Mouse (Mus musculus) limb, embryonic 12.5 days (tissue): Measurements from ENCODE around the gene Mrc1. TPM values are rescaled to one million over a fixed set of nuclear protein-coding genes. Genes with fewer than 3 reads are reported as not detected.
"Not testable (repeated sequence)": the region's sequence is repeated elsewhere in the genome, so short reads cannot be mapped to it uniquely, and the experiment has no call there.

Experiments
- ATAC-seq: fragments of 200-750 bp; cut with Nextera tagmentation; 2 replicates; pipeline ENCODE4 v1.8.0; 2017; ENCODE audit warnings: low read depth, moderate TSS enrichment; ENCODE audit not compliant: insufficient number of reproducible peaks, insufficient read depth, low FRiP score, low TSS enrichment
- H3K27ac ChIP-seq: fragments of 300-500 bp; sonication (generic); 2 replicates; pipeline ENCODE4 v1.5.1; 2016; ENCODE audit warnings: mild to moderate bottlenecking, moderate library complexity
- H3K27me3 ChIP-seq: fragments of 300-500 bp; sonication (generic); 2 replicates; pipeline ENCODE4 v1.6.1; 2016; ENCODE audit warnings: mild to moderate bottlenecking, moderate library complexity
- H3K36me3 ChIP-seq: fragments of 300-500 bp; sonication (generic); 2 replicates; pipeline ENCODE4 v1.6.1; 2016; ENCODE audit warnings: mild to moderate bottlenecking, moderate library complexity
- H3K4me1 ChIP-seq: fragments of 300-500 bp; sonication (generic); replicated peaks from 2 replicates; pipeline ENCODE4 v1.6.1; 2016
- H3K4me2 ChIP-seq: fragments of 300-500 bp; sonication (generic); 2 replicates; pipeline ENCODE4 v1.6.1; 2016; ENCODE audit warnings: mild to moderate bottlenecking, moderate library complexity
- H3K4me3 ChIP-seq: fragments of 300-500 bp; sonication (generic); replicated peaks from 2 replicates; pipeline ENCODE4 v1.5.1; 2016; ENCODE audit warnings: mild to moderate bottlenecking
- H3K9ac ChIP-seq: fragments of 300-500 bp; sonication (generic); replicated peaks from 2 replicates; pipeline ENCODE4 v1.6.1; 2016; ENCODE audit warnings: mild to moderate bottlenecking, moderate library complexity
- H3K9me3 ChIP-seq: fragments of 300-500 bp; sonication (generic); 2 replicates; pipeline ENCODE4 v1.6.1; 2016; ENCODE audit warnings: mild to moderate bottlenecking, moderate library complexity
- WGBS: fragments of 180-500 bp; shearing (Covaris S2); methylation state at CpG from one replicate; pipeline ENCODE4 v1.1.7; 2016; 5-methylcytosine and 5-hydroxymethylcytosine counted together
- polyA plus RNA-seq: library from polyadenylated mRNA; unstranded; fragments of >200 nt; fragmentation: Nextera tagmentation; extraction: Ambion mirVana; gene quantifications from 2 replicates; pipeline ENCODE4 v1.2.1, GENCODE M21; 2016

Gene Mrc1
- 2.5 and 3.4 TPM in 2 replicates for polyA plus RNA-seq

DNA sequence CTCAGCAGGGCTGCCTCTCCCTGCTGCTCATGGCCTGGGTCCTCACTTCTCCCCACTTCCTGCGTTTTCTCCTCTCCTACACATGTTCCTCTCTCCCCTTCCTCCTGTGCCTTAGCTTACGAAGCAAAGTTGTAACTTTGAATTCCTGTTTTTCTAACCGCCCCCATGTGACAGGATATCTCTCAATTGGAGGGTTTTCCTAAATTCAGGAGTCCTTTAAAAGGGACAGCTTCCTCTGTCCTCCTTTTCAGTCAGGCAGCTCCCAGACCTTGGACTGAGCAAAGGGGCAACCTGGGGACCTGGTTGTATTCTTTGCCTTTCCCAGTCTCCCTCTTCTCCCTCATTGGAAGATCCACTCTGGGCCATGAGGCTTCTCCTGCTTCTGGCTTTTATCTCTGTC, at the start of gene Mrc1:
Gene Mrc1 (plus strand): TSS at position 244 of the 400 bp plus-strand sequence.
- Histone ChIP-seq H3K27ac (no peak within 1 kb of the TSS), H3K9me3 (no peaks in the 10 kb centered on the region), H3K4me1 (no peaks in the 10 kb centered on the region), H3K36me3 (no peaks in the 10 kb centered on the region), H3K4me3 (no peak within 1 kb of the TSS), H3K4me2 (no peak within 1 kb of the TSS), H3K27me3 (no peaks in the 10 kb centered on the region), H3K9ac (no peak within 1 kb of the TSS)
- WGBS = 54% methylated on average over 3 of the region's 3 CpGs
- no peak for ATAC-seq

GRCm38 (mm10) chr2:14184375-14184774, 44.8 kb upstream of the Mrc1 start:
- H3K27ac ChIP-seq = no peak overlapping the region
- H3K4me1 ChIP-seq = no peaks in the 10 kb centered on the region
- H3K9me3 ChIP-seq = no peaks in the 10 kb centered on the region
- no peaks in the 10 kb centered on the region for H3K27me3 ChIP-seq
- H3K36me3 ChIP-seq = no peaks in the 10 kb centered on the region
- no peak overlapping the region for H3K4me3 ChIP-seq
- no peak for ATAC-seq
- H3K9ac ChIP-seq = no peak overlapping the region
- no peak overlapping the region for H3K4me2 ChIP-seq

GRCm38 (mm10) chr2:14190684-14191083, 38.5 kb upstream of the Mrc1 start:
- 65% methylated on average over 4 of the region's 4 CpGs for WGBS
- no peak overlapping the region for H3K27ac ChIP-seq

DNA sequence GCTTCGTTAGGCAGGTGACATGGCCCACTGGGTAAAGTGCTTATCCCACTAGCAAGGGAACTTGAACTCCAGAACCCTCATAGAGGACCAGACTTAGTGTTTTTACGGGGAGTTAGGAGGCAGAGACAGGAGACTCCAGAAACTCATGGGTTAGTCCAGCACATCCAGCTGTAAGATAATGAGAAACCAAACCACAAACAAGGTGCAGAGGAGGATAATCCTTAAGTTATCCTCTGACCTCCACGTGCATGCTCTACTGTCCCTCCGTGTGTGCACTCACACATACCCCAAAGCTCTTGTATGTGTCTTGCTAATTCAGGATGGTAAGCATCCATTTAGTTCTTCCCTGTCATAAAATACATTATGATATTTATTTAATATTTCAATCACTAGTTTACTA, 37.6 kb upstream of the Mrc1 start:
- no peaks in the 10 kb centered on the region for H3K9me3 ChIP-seq
- no peak overlapping the region for H3K9ac ChIP-seq
- ATAC-seq = no peak
- 80% methylated on average over 4 of the region's 4 CpGs for WGBS
- peaks cover 5% of the 10 kb centered on the region; the same call in 1 of the 2 replicates for H3K4me1 ChIP-seq
- H3K36me3 ChIP-seq = no peaks in the 10 kb centered on the region
- no peaks in the 10 kb centered on the region for H3K27me3 ChIP-seq
- H3K27ac ChIP-seq = no peak overlapping the region
- no peak overlapping the region for H3K4me3 ChIP-seq
- no peak overlapping the region for H3K4me2 ChIP-seq

More at GRCm38 (mm10) chr2:14190684-14191083, 38.5 kb upstream of the Mrc1 start:
- Histone ChIP-seq H3K4me1 (peaks cover 5% of the 10 kb centered on the region; the same call in 1 of the 2 replicates), H3K9me3 (no peaks in the 10 kb centered on the region), H3K27me3 (no peaks in the 10 kb centered on the region), H3K9ac (no peak overlapping the region), H3K4me2 (no peak overlapping the region), H3K4me3 (no peak overlapping the region), H3K36me3 (no peaks in the 10 kb centered on the region)
- ATAC-seq = no peak

- no peak for ATAC-seq
- no peaks in the 10 kb centered on the region for H3K27me3 ChIP-seq
- H3K4me1 ChIP-seq = peaks cover 5% of the 10 kb centered on the region; the same call in 1 of the 2 replicates
- H3K4me2 ChIP-seq = no peak overlapping the region
- no peak overlapping the region for H3K9ac ChIP-seq
- WGBS = 69% methylated on average over 6 of the region's 6 CpGs
- H3K4me3 ChIP-seq = no peak overlapping the region
- H3K36me3 ChIP-seq = no peaks in the 10 kb centered on the region
- H3K9me3 ChIP-seq = no peaks in the 10 kb centered on the region
- no peak overlapping the region for H3K27ac ChIP-seq
These were observed 37.1 kb upstream of the Mrc1 start for GRCm38 (mm10) chr2:14192046-14192445.

DNA sequence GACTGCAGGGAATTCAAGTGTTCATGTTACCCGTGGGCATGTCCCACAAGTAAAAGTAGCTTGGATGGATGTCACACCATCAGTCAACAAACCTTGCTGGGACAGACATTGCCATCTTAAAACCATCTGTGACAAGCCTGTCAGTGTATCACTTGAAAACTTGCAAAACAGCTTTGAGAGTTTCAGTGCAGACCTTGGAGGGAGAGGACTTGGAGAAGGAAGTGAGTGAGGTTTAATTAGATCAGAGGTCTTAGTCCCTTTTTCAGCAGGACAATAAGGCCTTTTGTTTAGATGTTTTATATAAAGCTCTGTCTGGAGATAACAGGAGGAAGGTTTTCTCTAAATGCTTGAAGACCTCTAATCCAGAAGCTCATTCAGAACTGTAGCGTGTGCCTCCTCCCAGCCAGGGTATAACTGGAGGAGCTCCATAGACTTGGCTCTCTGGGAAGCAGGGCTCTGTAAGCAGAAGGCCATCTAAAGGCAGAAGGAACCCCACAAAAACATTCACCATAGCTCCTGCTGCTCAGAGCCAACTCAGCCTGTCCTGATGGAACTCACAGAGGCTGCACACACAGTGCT, 30.8 kb upstream of the Mrc1 start:
- H3K4me1 ChIP-seq, H3K4me2 ChIP-seq, ATAC-seq, H3K27ac ChIP-seq, H3K9me3 ChIP-seq, H3K27me3 ChIP-seq, H3K4me3 ChIP-seq, H3K9ac ChIP-seq, H3K36me3 ChIP-seq: not testable (repeated sequence)
- 100% methylated on average over 1 of the region's 2 CpGs for WGBS

DNA sequence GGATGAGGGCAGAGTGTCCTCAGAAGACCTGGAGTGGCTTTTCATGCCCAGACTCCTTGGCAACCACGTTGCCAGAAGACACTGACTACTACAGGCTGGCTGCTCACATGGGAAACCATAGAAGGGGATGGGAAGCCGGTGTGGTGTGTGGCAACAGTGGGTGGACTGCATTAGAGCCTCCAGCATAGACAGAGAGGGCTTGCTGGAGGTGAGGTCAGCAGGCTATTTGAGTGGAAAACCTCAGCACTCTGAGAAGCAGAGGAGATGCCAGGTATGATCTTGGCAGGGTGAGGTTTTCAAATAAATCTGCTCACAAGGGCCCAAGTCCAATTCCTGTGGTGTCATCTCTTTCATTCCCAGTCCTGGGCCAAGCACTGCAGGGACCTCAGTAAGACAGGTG, 29.6 kb upstream of the Mrc1 start:
- no peak for ATAC-seq
- Histone ChIP-seq H3K9me3 (no peaks in the 10 kb centered on the region), H3K27me3 (no peaks in the 10 kb centered on the region), H3K4me2 (no peak overlapping the region), H3K9ac (no peak overlapping the region), H3K27ac (no peak overlapping the region), H3K4me1 (no peaks in the 10 kb centered on the region), H3K36me3 (no peaks in the 10 kb centered on the region), H3K4me3 (no peak overlapping the region)
- 39% methylated on average over 2 of the region's 2 CpGs for WGBS

DNA sequence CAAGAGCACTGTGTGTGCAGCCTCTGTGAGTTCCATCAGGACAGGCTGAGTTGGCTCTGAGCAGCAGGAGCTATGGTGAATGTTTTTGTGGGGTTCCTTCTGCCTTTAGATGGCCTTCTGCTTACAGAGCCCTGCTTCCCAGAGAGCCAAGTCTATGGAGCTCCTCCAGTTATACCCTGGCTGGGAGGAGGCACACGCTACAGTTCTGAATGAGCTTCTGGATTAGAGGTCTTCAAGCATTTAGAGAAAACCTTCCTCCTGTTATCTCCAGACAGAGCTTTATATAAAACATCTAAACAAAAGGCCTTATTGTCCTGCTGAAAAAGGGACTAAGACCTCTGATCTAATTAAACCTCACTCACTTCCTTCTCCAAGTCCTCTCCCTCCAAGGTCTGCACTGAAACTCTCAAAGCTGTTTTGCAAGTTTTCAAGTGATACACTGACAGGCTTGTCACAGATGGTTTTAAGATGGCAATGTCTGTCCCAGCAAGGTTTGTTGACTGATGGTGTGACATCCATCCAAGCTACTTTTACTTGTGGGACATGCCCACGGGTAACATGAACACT, 28.2 kb upstream of the Mrc1 start:
- H3K4me2 ChIP-seq, ATAC-seq, H3K36me3 ChIP-seq, H3K9me3 ChIP-seq, H3K4me1 ChIP-seq, H3K9ac ChIP-seq, H3K27ac ChIP-seq, H3K4me3 ChIP-seq, H3K27me3 ChIP-seq: not testable (repeated sequence)
- 83% methylated on average over 1 of the region's 2 CpGs for WGBS

DNA sequence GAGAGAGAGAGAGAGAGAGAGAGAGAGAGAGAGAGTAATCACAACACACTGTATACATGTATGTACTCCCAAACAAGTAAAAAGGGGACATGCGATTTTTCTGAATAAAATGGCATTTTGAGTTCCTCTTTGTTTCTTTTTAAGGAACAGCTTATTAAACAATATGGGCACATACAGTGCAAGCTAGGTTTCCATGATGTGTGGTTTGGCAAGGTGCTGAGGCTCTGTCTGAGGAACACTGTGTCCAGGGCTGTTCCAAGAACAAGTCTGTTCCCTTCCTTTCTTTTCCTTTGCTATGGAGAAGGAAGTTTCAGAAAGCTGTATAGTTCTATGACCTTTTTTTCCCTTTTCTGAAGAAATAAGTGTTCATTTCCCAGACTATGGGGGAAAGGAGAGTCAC, 24.9 kb upstream of the Mrc1 start:
- no peak for ATAC-seq
- H3K9me3 ChIP-seq = no peaks in the 10 kb centered on the region
- H3K4me3 ChIP-seq = no peak overlapping the region
- no peaks in the 10 kb centered on the region for H3K4me1 ChIP-seq
- WGBS = 89% methylated on average over 1 of the region's 1 CpGs
- H3K27ac ChIP-seq = no peak overlapping the region
- H3K4me2 ChIP-seq = no peak overlapping the region
- no peaks in the 10 kb centered on the region for H3K27me3 ChIP-seq
- H3K36me3 ChIP-seq = no peaks in the 10 kb centered on the region
- no peak overlapping the region for H3K9ac ChIP-seq

DNA sequence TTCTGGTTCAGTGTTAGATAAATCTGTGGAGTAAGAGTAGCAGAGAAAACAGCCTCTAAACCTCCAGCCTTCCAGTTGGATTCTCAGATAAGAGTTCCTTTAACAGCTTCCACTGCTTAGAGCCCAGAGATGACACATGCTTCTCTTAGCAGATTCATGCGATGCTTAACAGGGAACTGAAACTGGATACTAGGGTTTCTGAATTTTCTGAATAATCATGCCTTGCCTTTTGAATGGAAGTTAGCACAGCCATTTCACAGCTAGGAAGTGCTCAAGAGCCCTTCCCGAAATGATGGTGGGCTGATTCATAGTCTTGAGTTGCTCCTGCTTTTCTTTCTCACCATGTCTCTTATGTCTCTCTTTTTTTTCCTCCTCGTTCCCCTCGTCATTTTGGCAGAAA, 22.4 kb upstream of the Mrc1 start:
- H3K4me1 ChIP-seq = no peaks in the 10 kb centered on the region
- H3K27ac ChIP-seq = no peak overlapping the region
- H3K27me3 ChIP-seq = no peaks in the 10 kb centered on the region
- 78% methylated on average over 4 of the region's 4 CpGs for WGBS
- no peak overlapping the region for H3K9ac ChIP-seq
- H3K36me3 ChIP-seq = no peaks in the 10 kb centered on the region
- H3K4me2 ChIP-seq = no peak overlapping the region
- no peak for ATAC-seq
- no peak overlapping the region for H3K4me3 ChIP-seq
- no peaks in the 10 kb centered on the region for H3K9me3 ChIP-seq

- Histone ChIP-seq H3K9me3 (no peaks in the 10 kb centered on the region), H3K27me3 (no peaks in the 10 kb centered on the region), H3K27ac (no peak overlapping the region), H3K4me1 (no peaks in the 10 kb centered on the region), H3K4me3 (no peak overlapping the region), H3K4me2 (no peak overlapping the region), H3K9ac (no peak overlapping the region), H3K36me3 (no peaks in the 10 kb centered on the region)
- 89% methylated on average over 1 of the region's 1 CpGs for WGBS
- ATAC-seq = no peak
These were observed 18.5 kb upstream of the Mrc1 start for GRCm38 (mm10) chr2:14210731-14211130.

GRCm38 (mm10) chr2:14211606-14212005, 17.6 kb upstream of the Mrc1 start:
- no peak for ATAC-seq
- Histone ChIP-seq H3K4me3 (no peak overlapping the region), H3K27me3 (no peaks in the 10 kb centered on the region), H3K4me1 (no peaks in the 10 kb centered on the region), H3K9ac (no peak overlapping the region), H3K9me3 (no peaks in the 10 kb centered on the region), H3K36me3 (no peaks in the 10 kb centered on the region), H3K4me2 (no peak overlapping the region), H3K27ac (no peak overlapping the region)
